Mouse (Mus musculus): ENCODE measurements at regions not wholly inside any gene's neighbourhood (a gene's known extent, or its start where the extent isn't known, plus 50 kb on each side); places are given as distances from the start of the nearest gene placed in this dataset.

DNA sequence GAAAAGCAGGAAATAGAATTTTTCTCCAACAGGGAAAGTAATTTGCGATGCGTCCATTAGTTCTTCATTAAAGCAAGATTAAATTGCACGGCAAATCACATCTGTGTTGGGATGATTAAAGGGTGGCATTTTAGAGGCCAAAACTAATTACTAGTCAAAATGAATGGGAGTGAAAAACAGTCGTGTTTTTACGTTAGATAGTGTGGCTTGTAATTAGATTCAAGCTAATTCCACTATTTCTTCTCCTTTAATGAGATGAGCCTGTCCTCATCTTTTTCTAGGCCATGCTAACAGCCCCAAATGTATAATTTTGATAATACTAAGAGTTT lies 61.5 kb upstream of the Ccdc39 start:
- TF ChIP-seq CTCF (conservative IDR thresholded peaks at IDR 0.05; ENCODE audit: insufficient read depth, insufficient read length, low read depth, low read length) (no peak), POLR2A (IDR thresholded peaks at IDR 0.05; ENCODE audit: low read depth, low read length) (no peak)

All from kidney, adult 2 months (tissue).